Mouse (Mus musculus): ENCODE measurements around the gene Cdh10.
A peak's percentile ranks its signal among the peaks of the same experiment; 100 is the strongest.

Gene Cdh10

DNA sequence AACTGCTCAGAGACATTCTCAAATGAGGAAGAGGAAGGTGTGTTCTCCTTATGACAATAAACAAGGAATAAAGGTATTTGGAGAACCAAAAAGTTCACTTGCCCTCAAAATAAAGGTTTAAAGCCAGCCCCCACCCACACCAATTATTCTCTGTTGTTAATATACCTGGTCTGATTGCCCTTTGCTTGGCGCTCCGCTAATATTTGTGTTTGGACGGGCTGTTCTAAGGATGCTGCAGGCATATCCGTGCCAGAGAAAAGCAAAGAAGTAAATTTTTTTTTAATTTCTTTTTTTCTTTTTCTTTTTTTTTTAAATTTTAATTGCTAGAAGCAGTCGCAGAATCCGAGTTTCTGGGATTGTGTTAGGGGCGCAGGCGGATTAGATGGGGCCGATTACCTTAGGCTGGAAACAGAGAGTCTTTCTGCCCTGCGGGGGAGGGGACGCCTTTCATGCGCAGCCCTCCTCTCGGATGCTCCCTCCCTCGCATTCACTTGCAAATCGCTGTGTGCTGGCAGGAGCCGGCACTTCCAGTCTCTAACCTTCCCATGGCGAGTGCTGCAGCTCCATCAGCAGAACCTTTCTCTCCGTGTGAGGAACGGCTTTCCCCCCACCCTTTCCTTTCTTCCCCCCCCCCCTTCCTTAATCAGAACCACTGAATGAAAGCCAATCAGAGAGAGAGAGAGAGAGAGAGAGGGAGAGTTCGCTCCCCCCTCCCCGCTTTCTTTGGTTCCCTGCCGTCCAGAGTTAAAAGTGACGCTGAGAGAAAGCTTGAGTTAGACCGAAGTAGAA, at the start of gene Cdh10:
Gene Cdh10, plus strand, starts transcription at position 763 of the 789 bp plus-strand sequence.
- no peak for DNase-seq (ENCODE audit: low read depth, low spot score)

DNA sequence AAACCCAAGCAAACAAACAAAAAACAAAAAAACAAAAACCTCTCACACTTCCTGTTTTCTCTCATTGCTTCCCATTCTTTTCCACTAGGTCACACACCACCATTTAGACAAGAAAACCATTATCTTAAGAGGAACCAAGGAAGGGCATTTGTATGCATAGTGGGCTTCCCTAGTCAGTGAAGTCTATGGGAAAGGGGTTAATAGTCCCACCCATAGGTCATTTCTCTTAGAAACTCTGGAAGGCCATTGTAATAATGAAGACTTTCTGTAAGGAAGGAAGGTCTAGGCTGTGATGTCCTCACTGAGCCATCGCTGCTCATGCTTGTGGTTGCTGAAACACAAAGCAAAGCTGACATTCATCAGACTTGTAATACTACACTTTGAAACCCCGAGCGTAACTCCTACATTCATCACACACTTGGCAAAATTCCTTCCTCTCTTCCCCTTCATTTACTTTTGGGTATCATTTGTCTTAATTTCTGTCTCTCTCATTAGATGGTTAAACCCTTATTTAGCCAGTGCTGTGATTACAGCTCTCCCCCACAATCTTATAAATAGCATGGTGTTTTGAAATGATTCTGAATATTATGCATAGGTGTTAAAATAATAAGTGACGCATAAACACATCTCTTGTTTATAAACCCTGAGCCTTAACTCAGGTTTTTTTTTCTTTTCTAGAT, 9.5 kb upstream of the Cdh10 start:
- DNase-seq (ENCODE audit: low read depth, low spot score) = no peak

DNA sequence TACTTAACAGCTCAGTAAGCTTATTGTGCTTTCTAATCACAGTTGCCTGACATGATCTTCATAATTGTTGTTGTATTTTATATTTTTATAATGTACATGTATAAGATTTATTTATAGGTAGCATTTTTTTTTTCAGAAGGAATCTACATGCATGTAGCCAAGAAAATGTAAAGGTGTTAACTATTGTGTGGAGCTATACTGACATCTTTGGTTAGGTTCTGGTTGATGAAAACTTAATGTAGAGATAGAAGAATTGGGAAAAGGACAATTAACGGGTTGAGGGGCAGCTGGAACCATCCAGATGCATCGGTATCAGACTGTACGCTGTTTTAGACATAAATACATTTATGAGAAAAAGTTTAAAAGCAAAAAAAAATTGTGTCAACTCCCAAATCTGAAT, 1.0 kb upstream of the Cdh10 start:
- no peak for DNase-seq (ENCODE audit: low read depth, low spot score)

DNA sequence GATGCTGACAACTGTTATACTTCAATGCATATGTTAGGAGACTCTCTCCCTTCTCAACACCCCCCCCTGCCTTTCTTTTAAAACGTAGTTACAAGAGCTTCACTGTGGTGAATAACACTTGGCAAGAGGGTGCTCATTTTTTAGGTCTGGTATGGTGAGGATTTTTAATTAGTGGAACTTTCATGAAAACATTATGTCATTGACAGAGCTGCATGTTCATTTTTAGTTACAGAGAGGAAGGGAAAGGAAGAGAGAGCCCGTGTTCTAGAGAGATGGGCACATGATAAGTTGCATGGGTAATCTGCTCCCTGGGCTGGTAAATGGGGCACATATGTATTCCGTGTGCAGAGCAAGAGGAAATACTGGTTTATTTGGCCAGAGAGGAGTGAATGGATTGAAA, 1.5 kb downstream of the Cdh10 start:
- DNase-seq (ENCODE audit: low read depth, low spot score) = no peak

DNA sequence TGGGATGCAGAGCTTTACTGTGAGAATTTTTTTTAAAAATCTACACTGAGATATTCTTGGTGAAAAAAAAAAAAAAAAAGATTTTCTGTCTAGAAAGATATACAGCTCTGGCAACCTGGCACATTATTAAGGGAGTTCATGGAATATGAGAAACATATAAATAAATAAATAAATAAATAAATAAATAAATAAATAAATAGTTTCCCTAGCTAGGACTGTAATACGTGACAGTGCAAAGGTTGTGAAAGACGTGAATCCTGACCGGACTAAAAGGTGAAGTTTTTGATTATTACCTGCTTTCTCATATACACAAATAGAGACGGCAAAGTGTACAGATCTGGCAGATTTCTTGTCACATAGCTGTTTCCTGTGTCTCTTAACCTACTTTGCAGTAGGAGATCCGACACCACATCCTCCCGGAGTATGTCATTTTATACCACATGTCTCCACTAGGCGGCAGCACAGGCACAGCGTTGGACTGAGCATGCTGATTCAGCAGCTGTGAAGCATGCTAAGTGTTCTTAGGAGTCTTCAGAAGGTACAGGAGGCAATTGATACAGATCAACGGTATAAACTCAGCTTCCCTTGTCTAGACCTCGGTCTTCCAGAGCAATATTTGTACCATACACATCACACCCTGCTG, 2.5 kb downstream of the Cdh10 start:
- peak; percentile 19 for DNase-seq (ENCODE audit: low read depth, low spot score)

DNA sequence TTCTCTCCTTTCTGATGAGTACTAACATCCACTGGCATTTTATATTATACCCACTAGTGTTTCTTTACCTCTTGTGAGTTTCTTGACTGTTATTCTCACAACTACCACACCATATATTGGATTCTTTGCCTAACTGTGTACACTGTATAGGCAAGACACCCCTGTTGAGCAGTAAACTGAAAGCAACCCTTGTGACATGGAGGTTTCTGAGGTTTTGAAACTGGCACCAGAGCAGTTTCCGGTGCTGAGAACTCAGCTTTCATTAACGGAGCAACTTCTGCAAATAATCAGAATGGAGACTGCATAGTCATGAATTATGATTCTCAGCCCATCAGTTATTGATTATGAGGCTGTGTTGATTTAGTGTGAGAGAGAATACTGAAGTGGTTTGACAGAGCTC, 4.7 kb downstream of the Cdh10 start:
- DNase-seq (ENCODE audit: low read depth, low spot score) = no peak

DNA sequence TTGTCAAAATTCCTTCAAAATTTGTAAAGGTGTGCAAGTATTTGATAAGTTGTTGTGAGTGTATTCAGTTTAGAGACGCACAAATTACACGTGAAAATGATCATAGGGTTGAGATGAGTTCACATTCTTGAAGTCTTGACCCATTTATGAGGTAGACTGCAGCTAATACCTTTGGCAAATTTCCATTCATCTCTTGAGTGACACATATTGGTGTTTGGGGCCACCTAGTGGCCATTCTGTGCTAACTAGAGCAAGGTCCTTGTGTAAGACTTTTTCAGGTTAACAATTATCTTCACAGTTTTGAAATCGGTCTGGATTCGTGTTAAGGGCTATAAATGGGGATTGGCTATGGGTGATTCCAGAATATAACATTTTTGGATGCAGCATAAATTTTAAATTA, 13.5 kb downstream of the Cdh10 start:
- no peak for DNase-seq (ENCODE audit: low read depth, low spot score)

DNA sequence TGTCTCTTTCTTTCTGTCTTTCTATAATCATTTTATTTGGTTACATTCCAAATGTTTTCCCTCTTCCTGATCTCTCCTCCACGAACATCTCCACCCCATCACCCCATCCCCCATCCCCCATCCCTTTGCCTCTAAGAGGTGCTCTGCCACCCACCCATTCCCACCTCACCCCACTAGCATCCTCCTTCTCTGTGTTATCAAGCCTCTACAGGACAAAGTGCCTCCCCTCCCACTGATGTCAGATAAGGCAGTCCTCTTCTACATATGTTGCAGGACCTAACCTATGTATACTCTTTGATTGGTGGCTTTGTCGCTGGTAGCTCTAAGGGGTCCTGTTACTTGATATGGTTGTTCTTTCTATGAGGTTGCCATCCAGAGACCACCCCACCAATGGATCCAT, 23.0 kb downstream of the Cdh10 start:
- no peak for DNase-seq (ENCODE audit: low read depth, low spot score)

DNA sequence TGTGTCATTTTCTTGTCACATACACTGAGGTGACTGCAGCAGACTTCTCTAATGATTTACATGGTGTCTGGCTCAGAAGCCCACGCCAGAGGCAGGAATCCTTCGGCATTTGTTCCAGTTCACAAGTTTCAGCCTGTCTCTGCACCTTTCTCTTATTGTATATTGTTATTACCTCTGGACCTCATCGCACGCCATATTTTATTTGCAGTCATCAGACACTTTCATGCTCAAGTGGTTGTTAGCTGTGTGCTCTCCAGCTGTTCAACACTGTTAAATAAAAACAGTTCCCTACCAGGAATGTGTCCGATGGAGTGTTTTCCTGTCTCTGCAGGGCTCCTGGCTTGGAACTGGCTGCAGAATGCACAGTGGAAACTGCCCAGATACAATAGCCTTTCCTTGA, 26.1 kb downstream of the Cdh10 start:
- no peak for DNase-seq (ENCODE audit: low read depth, low spot score)

DNA sequence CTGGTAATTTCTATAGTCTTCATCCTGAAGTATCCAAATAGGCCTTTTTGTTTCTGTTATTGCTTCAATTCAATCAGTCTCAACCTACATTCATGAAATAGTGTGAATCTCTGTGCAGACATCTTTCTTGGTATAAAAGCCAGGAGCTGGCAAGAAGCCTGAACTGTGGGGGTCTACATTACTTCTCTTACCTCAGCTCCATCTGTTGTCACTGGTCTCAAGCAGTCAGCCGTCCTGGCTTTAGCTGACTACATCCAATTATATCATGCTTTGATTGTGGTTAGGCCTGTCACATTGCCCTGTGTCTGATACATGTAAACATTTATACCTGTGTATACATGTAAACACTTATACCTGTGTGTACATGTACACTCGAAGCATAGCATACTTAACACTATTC, 31.8 kb downstream of the Cdh10 start:
- no peak for DNase-seq (ENCODE audit: low read depth, low spot score)

DNA sequence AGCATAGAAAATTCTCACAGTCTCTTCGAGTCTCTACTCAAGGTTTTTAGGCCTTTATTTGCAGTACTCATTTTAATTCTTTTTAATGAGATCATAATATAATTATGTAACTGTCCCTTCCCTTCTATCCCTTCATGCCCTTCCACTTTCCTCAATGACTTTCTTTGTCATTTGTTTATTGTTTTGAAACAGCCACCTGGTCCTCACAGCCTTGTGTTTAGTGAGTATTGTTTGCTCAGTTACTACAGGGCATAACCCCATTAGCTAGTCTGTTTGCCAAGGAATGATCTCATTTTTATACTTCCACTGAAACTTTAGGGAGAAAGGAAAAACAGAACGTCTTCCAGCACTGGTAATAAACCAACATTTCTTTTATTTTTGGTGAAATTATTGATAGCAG, 39.4 kb downstream of the Cdh10 start:
- DNase-seq (ENCODE audit: low read depth, low spot score) = no peak

DNA sequence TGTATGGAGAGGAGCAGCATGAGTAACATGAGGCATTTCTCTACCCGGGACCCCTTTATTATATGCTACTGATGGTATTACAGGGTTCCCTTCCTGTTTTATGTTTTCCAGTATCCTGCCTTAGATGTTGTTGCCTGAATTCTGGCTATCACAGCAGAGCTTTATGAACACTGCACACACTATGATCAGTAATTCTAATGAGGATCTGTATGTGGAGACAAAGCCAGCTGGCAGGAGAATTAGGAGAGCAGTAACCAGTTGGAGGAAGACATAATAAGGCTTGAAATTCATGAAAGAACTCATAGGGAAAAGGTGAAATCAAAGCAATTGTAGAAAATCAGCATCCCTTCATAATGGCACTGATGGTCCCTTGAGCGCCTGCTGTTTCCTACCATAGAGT, 51.1 kb downstream of the Cdh10 start:
- DNase-seq (ENCODE audit: low read depth, low spot score) = no peak

DNA sequence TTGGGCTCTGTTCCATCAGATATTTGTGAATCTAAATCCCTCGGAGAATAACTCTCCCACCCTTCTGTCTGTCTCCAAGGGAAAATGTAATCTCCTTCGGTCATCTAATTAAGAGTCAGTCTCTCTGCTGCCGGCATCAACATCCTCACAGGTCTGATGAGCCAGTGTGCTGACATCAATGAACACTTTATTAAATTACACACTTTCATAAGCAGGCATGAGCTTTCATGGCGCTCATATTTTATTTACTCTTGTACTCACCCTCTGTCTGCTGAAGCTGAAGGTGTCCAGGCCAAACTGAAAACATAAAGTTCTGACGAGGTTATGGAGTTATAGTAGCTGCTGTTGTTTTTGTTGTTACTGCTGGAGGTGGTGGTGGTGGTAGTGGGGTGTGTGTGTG, 62.7 kb downstream of the Cdh10 start:
- no peak for DNase-seq (ENCODE audit: low read depth, low spot score)

DNA sequence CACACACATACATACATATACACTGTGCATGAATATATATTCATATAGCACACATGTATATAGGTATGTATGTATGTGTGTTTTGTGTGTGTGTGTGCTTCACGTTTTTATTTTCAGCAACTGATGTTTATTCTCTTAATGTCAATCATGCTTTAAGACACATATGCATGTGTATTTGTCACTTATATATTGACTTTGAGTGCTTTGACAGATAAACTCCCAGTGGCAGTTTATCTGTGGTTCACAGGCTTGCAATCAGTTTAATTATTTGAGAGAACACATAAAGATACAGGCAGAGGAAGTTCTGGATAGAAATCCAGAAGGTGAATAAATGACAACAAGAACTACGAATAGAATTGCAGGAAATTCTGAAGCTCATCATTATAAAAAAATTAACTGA, 67.9 kb downstream of the Cdh10 start:
- DNase-seq (ENCODE audit: low read depth, low spot score) = no peak

DNA sequence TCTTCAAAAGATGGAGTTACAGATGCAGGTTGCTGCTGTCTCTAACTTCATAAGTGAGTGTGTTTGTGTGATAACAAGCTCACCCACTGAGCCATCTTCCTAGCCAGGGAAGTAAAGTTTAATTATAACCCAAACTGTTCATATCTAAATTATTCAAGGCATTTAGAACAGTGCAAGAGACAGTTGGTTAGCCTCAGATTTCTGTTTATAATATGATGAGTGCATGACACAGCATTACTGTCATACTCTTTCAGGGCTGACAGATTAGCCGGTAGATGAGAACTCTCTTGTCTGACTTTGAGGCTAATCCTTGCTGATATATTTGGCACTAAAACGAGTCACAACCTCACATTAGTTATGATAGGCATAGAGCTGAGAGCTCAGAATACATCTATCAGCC, 70.2 kb downstream of the Cdh10 start:
- DNase-seq (ENCODE audit: low read depth, low spot score) = no peak

DNA sequence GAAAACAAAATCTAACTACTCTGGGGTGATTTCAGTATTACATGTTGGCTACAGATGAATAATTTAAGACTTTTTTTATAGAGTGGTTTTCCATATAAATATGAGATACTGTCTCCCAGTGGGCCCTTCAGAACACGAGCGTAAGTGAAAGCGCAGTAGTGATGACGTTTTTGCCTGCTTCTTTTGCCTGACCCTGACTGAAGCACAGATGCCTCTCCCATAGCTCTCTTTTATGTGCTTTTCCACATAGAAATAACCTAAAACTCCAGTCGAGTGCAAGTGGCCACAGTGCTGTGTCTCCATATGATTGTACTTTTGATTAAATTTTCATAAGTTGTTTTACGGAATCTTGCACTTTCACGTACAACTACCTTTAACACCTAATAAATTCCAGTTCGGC, 71.6 kb downstream of the Cdh10 start:
- DNase-seq (ENCODE audit: low read depth, low spot score) = no peak

DNA sequence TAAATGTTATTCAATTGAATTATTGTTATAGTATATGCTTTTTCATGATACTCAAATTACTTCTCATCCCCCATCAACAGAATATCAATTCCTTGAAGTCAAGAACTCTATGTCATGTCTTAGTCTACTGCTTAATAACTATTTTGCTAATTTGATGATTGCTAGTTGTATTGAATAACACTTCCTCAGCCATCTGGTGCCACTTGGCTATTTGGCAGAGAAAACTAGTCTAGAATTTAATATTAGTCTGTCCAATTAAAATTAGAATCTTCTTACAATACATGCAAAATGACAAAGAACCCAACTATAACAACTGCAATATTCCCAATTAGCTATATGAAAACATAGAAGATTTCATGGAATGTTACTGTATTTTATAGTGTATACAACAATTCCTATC, 82.0 kb downstream of the Cdh10 start:
- DNase-seq (ENCODE audit: low read depth, low spot score) = no peak

DNA sequence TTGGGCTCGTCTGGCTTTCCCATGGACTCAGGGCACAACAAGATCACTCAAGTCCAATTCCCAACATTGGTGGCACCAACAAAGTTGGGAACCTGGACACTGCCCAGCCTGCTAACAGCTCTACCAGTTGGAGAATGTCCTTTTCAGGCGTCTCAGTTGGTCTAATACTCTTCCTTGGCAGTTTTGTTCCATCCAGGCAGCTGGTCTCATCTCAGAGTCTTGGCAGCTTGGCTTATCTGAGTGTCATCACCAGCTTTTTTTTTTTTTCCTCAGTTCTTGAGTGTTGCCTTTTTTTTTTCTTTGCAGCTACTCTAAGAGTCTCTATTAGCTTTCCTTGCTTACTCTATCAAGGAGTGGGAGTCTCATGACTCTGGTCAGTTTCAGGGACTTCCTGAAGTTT, 85.4 kb downstream of the Cdh10 start:
- no peak for DNase-seq (ENCODE audit: low read depth, low spot score)

DNA sequence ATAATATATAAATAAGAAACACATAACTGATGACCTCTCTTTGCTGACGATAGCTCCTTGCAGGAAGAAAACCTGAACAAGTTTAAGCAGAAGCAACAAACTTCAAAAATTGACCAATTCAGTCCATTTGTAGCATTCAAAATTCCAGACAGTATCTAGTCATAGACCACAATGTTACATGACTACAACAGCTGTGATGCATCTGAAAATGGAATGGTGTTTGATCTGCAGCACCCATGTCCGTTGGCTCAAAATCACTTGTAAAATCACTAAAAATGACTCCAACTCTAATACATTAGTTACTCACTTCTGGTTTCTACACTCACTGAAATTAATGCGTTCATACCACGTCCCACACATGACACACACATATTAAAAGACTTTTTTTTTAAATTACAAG, 91.9 kb downstream of the Cdh10 start:
- DNase-seq (ENCODE audit: low read depth, low spot score) = no peak

DNA sequence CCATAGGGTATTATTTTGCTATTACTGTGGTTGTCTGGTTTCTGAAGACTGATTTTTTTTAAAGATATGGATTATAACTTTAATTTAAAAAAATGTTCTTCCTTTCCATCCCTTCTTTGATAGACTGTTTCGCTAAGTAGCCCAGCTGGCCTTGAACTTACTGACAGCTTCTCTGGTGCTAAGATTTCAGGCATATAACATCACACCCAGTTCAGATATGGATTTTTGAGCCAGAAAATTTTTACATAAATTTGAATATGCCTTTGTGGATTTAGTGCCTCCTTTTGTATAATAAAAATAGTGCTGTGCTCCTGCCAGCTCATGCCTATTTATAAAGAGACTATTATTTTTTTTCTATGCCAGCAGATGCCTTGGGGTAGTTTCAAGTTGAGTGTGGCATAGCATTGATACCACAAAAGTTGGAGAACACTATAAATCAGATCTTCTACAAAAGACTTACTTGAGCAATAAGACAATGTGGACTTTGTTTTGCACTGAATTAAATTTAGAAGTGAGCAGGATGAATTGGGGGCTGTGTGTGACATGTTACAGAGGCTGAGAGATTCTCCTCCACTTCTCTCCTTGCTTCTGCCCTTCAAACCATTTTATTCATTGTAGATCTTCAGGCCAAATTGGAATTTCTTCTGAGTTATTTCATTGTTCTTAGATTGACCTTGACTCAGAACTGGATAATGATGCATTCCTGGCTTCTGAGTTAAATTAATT, 106.8 kb downstream of the Cdh10 start:
- no peak for DNase-seq (ENCODE audit: low read depth, low spot score)

DNA sequence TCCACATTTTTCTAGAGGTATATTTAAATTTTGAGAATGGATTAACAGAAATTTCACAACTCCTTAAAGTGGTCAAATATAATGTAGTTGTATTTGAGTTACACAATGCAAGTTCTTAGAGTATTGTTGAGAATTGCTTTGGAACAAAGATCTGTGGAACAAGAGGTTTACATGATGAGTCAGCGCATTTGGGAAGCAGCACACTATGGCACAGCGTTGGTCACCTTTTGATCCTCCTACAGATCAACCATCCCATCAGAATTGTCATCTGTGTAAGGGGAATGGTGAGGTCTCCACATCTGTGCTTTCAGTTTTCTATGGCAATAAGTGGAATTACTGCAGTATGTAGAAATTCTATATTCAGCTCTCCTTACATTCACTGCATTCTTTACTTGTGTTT, 108.2 kb downstream of the Cdh10 start:
- DNase-seq (ENCODE audit: low read depth, low spot score) = no peak

DNA sequence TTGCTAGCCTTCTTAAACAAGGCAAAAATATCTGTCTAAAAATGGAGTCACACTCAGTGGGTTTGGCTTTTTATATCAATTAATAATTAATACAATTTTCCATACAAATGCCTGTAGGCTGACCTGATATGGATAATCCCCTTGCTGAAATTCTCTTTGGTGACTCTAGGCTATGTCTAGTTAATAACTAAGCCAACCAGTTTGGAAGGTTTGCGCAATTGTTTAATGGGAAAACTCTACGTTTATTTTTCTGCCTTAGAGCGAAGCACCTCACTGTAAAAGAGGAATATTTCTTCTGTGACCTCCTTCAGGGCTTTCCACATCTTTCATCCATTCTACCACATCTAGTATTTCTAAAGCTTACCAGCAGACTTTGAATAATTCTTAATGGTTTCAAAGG, 133.5 kb downstream of the Cdh10 start:
- no peak for DNase-seq (ENCODE audit: low read depth, low spot score)
